Mouse (Mus musculus): ENCODE data around the gene Sh3pxd2a. TPM values are rescaled to one million over a fixed set of nuclear protein-coding genes. Genes with fewer than 3 reads are reported as not detected.

Sh3pxd2a gene
- 1.7 TPM in 2 replicates for polyA plus RNA-seq (2016; fragmentation: Nextera tagmentation; extraction: Ambion mirVana)

GRCm38 (mm10) chr19:47464304-47465241, at the start of gene Sh3pxd2a:
Sh3pxd2a (minus strand) TSS chr19:47464401.
- H3K4me1 ChIP-seq, result peaks cover 45% of the 10 kb centered on the region
- H3K27ac ChIP-seq (replicated peaks), result peak within 1 kb of the TSS; percentile 95
- H3K9me3 ChIP-seq (replicated peaks), result peaks cover 5% of the 10 kb centered on the region
- WGBS, result 3% methylated on average over 50 of the region's 70 CpGs
- peak within 1 kb of the TSS; percentile 85 for H3K4me3 ChIP-seq
- peaks cover 26% of the 10 kb centered on the region for H3K27me3 ChIP-seq (ENCODE audit: low read depth, poor library complexity, severe bottlenecking)
- peak; percentile 87 for DNase-seq (ENCODE audit: low spot score)
- H3K36me3 ChIP-seq, result 0 out of 2 replicates have a peak, but pooled peaks cover 3% of the 10 kb centered on the region

- WGBS, result 81% methylated on average over 4 of the region's 4 CpGs
Observed at GRCm38 (mm10) chr19:47513618-47513897, 49.4 kb upstream of the Sh3pxd2a start.

GRCm38 (mm10) chr19:47512794-47513617, 48.8 kb upstream of the Sh3pxd2a start:
- Histone ChIP-seq H3K27ac (replicated peaks) (no peak overlapping the region), H3K4me1 (peaks cover 28% of the 10 kb centered on the region), H3K36me3 (peaks cover 68% of the 10 kb centered on the region), H3K27me3 (ENCODE audit: low read depth, poor library complexity, severe bottlenecking) (no peaks in the 10 kb centered on the region), H3K9me3 (replicated peaks) (no peaks in the 10 kb centered on the region), H3K4me3 (no peak overlapping the region)
- WGBS, result 91% methylated on average over 21 of the region's 21 CpGs
- no peak for DNase-seq (ENCODE audit: low spot score)

More at GRCm38 (mm10) chr19:47513618-47513897, 49.4 kb upstream of the Sh3pxd2a start:
- H3K9me3 ChIP-seq (replicated peaks), result no peaks in the 10 kb centered on the region
- no peak for DNase-seq (ENCODE audit: low spot score)
- H3K36me3 ChIP-seq, result peaks cover 70% of the 10 kb centered on the region
- H3K4me3 ChIP-seq, result no peak overlapping the region
- peaks cover 28% of the 10 kb centered on the region for H3K4me1 ChIP-seq
- H3K27ac ChIP-seq (replicated peaks), result no peak overlapping the region
- H3K27me3 ChIP-seq (ENCODE audit: low read depth, poor library complexity, severe bottlenecking), result no peaks in the 10 kb centered on the region

GRCm38 (mm10) chr19:47511958-47512357, 47.8 kb upstream of the Sh3pxd2a start:
- H3K4me3 ChIP-seq, result no peak overlapping the region
- 80% methylated on average over 6 of the region's 6 CpGs for WGBS
- no peak for DNase-seq (ENCODE audit: low spot score)
- no peak overlapping the region for H3K27ac ChIP-seq (replicated peaks)
- H3K9me3 ChIP-seq (replicated peaks), result no peaks in the 10 kb centered on the region
- H3K4me1 ChIP-seq, result peaks cover 31% of the 10 kb centered on the region
- no peaks in the 10 kb centered on the region for H3K27me3 ChIP-seq (ENCODE audit: low read depth, poor library complexity, severe bottlenecking)
- peaks cover 60% of the 10 kb centered on the region for H3K36me3 ChIP-seq

GRCm38 (mm10) chr19:47511294-47511675, 47.1 kb upstream of the Sh3pxd2a start:
- H3K27me3 ChIP-seq (ENCODE audit: low read depth, poor library complexity, severe bottlenecking), result no peaks in the 10 kb centered on the region
- no peak overlapping the region for H3K4me3 ChIP-seq
- no peak for DNase-seq (ENCODE audit: low spot score)
- peaks cover 31% of the 10 kb centered on the region for H3K4me1 ChIP-seq
- H3K27ac ChIP-seq (replicated peaks), result peak overlapping the region; percentile 69
- no peaks in the 10 kb centered on the region for H3K9me3 ChIP-seq (replicated peaks)
- peaks cover 54% of the 10 kb centered on the region for H3K36me3 ChIP-seq
- 81% methylated on average over 7 of the region's 7 CpGs for WGBS

GRCm38 (mm10) chr19:47510473-47511293, 46.5 kb upstream of the Sh3pxd2a start:
- DNase-seq (ENCODE audit: low spot score), result peak; percentile 39
- H3K9me3 ChIP-seq (replicated peaks), result no peaks in the 10 kb centered on the region
- peaks cover 51% of the 10 kb centered on the region for H3K36me3 ChIP-seq
- H3K4me1 ChIP-seq, result peaks cover 31% of the 10 kb centered on the region
- H3K27ac ChIP-seq (replicated peaks), result peak overlapping the region; percentile 69
- peak overlapping the region; percentile 2; the same call in 1 of the 2 replicates for H3K4me3 ChIP-seq
- WGBS, result 38% methylated on average over 25 of the region's 25 CpGs
- H3K27me3 ChIP-seq (ENCODE audit: low read depth, poor library complexity, severe bottlenecking), result no peaks in the 10 kb centered on the region

- H3K27ac ChIP-seq (replicated peaks), result peak overlapping the region; percentile 69
- no peaks in the 10 kb centered on the region for H3K9me3 ChIP-seq (replicated peaks)
- peaks cover 51% of the 10 kb centered on the region for H3K36me3 ChIP-seq
- 89% methylated on average over 7 of the region's 7 CpGs for WGBS
- no peak for DNase-seq (ENCODE audit: low spot score)
- no peaks in the 10 kb centered on the region for H3K27me3 ChIP-seq (ENCODE audit: low read depth, poor library complexity, severe bottlenecking)
- no peak overlapping the region for H3K4me3 ChIP-seq
- H3K4me1 ChIP-seq, result peaks cover 31% of the 10 kb centered on the region
Observed at GRCm38 (mm10) chr19:47510135-47510472, 45.9 kb upstream of the Sh3pxd2a start.

GRCm38 (mm10) chr19:47508771-47509281, 44.6 kb upstream of the Sh3pxd2a start:
- 79% methylated on average over 5 of the region's 5 CpGs for whole genome bisulfite sequencing
- H3K36me3 ChIP-seq, result peaks cover 40% of the 10 kb centered on the region
- peaks cover 31% of the 10 kb centered on the region for H3K4me1 ChIP-seq
- 0 out of 2 replicates have a peak overlapping the region, but pooled peaks have one; percentile 35 for H3K27ac ChIP-seq (replicated peaks)
- no peaks in the 10 kb centered on the region for H3K9me3 ChIP-seq (replicated peaks)
- H3K27me3 ChIP-seq (ENCODE audit: low read depth, poor library complexity, severe bottlenecking), result no peaks in the 10 kb centered on the region
- DNase-seq (ENCODE audit: low spot score), result no peak
- no peak overlapping the region for H3K4me3 ChIP-seq

GRCm38 (mm10) chr19:47508191-47508590, 44.0 kb upstream of the Sh3pxd2a start:
- no peak overlapping the region for H3K4me3 ChIP-seq
- WGBS, result 84% methylated on average over 3 of the region's 3 CpGs
- no peaks in the 10 kb centered on the region for H3K9me3 ChIP-seq (replicated peaks)
- H3K36me3 ChIP-seq, result peaks cover 34% of the 10 kb centered on the region
- no peaks in the 10 kb centered on the region for H3K27me3 ChIP-seq (ENCODE audit: low read depth, poor library complexity, severe bottlenecking)
- no peak for DNase-seq (ENCODE audit: low spot score)
- peak overlapping the region; percentile 33; the same call in 1 of the 2 replicates for H3K27ac ChIP-seq (replicated peaks)
- peaks cover 31% of the 10 kb centered on the region for H3K4me1 ChIP-seq

GRCm38 (mm10) chr19:47507128-47508121, 43.2 kb upstream of the Sh3pxd2a start:
- no peak overlapping the region for H3K4me3 ChIP-seq
- H3K36me3 ChIP-seq, result peaks cover 35% of the 10 kb centered on the region
- DNase-seq (ENCODE audit: low spot score), result peak; percentile 44
- H3K9me3 ChIP-seq (replicated peaks), result no peaks in the 10 kb centered on the region
- 63% methylated on average over 27 of the region's 27 CpGs for WGBS
- peak overlapping the region; percentile 33; the same call in 1 of the 2 replicates for H3K27ac ChIP-seq (replicated peaks)
- no peaks in the 10 kb centered on the region for H3K27me3 ChIP-seq (ENCODE audit: low read depth, poor library complexity, severe bottlenecking)
- H3K4me1 ChIP-seq, result peaks cover 31% of the 10 kb centered on the region

- WGBS, result 72% methylated on average over 4 of the region's 4 CpGs
- Histone ChIP-seq H3K4me1 (peaks cover 4% of the 10 kb centered on the region), H3K27me3 (ENCODE audit: low read depth, poor library complexity, severe bottlenecking) (no peaks in the 10 kb centered on the region), H3K4me3 (no peak overlapping the region), H3K36me3 (peaks cover 26% of the 10 kb centered on the region), H3K27ac (replicated peaks) (no peak overlapping the region), H3K9me3 (replicated peaks) (no peaks in the 10 kb centered on the region)
- peak; percentile 37 for DNase-seq (ENCODE audit: low spot score)
Observed at GRCm38 (mm10) chr19:47503625-47504024, 39.4 kb upstream of the Sh3pxd2a start.
